8 mouse cellular contexts compared by ENCODE assay signal in the genomic region with DNA sequence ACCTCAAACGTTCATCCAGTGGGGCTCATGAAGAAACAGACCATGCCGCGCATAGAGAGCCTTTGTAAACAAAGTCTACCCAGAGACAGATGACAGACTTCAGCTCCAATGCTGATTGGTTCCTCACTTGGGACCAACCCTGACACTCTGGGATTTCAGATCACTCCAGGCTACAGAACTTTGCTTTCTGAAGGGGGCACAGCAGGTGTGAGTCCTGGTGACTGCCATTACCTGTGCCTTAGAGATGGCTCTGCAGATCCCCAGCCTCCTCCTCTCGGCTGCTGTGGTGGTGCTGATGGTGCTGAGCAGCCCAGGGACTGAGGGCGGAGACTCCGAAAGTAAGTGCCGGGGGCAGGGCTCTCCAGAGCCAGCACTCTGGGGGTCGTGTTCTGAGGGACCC. TPM values are rescaled to one million over a fixed set of nuclear protein-coding genes. Genes with fewer than 3 reads are reported as not detected.
DNase-seq lines count a peak whose midpoint lies in the region; ATAC-seq and TF ChIP-seq lines count a peak whose summit lies in the region.

No protein-coding gene starts in this region.

- H3K4me1 ChIP-seq in cortical plate, adult 2 months (ENCODE audit: control insufficient read depth, insufficient read depth, low read length), result no peaks in the 10 kb centered on the region; the same call in 1 of the 2 replicates
- H3K4me1 ChIP-seq in intestine, embryonic 15.5 days (replicated peaks), result peaks cover 18% of the 10 kb centered on the region

- H3K9ac ChIP-seq in intestine, embryonic 15.5 days, result peak overlapping the region; percentile 26; the same call in 1 of the 2 replicates

- H3K9me3 ChIP-seq in intestine, embryonic 15.5 days, result no peaks in the 10 kb centered on the region

- no peak for TF ChIP-seq POLR2A in cortical plate, adult 2 months (IDR thresholded peaks at IDR 0.05; ENCODE audit: extremely low read depth, insufficient read depth, low read length)

- WGBS in intestine, embryonic 15.5 days, result 1% methylated on average over 8 of the region's 8 CpGs

- DNase-seq in adrenal gland, adult 18-20 months (ENCODE audit: low spot score in 2 of 2), result peak; percentile 56 to 73
- DNase-seq in gastrocnemius, postnatal 36 days, result peak; percentile 33 to 48
- peak; percentile 80 to 83 for DNase-seq in left cerebral cortex, postnatal 14 days (ENCODE audit: low spot score in 2 of 2)
- DNase-seq in right cerebral cortex, postnatal 36 days (ENCODE audit: low spot score in 2 of 2), result peak; percentile 29 to 36

- H3K4me2 ChIP-seq in intestine, embryonic 15.5 days (replicated peaks), result peak overlapping the region; percentile 98

- H3K4me3 ChIP-seq in cortical plate, adult 2 months (ENCODE audit: insufficient read depth, low read length), result peak overlapping the region; percentile 27
- peak overlapping the region; percentile 54 for H3K4me3 ChIP-seq in intestine, embryonic 15.5 days (replicated peaks)

- peak; percentile 84 for ATAC-seq in intestine, embryonic 15.5 days
- peak; percentile 85 for ATAC-seq in megakaryocyte progenitor cell, adult 5-6 weeks (replicated peaks; ENCODE audit: poor library complexity)
- no peak for ATAC-seq in erythroid progenitor cell, adult 5-6 weeks (replicated peaks; ENCODE audit: low FRiP score, poor library complexity, severe bottlenecking)

- no peak overlapping the region for H3K27ac ChIP-seq in cortical plate, adult 2 months (ENCODE audit: insufficient read depth, low read length)
- H3K27ac ChIP-seq in intestine, embryonic 15.5 days, result no peak overlapping the region

- no peak for TF ChIP-seq CTCF in cortical plate, adult 2 months (IDR thresholded peaks at IDR 0.05; ENCODE audit: extremely low read depth, insufficient read depth, low read length)

- intact Hi-C loops in gastrocnemius, postnatal 36 days (cut with DNase I), result no loop called here
- intact Hi-C loops in left cerebral cortex, postnatal 14 days (cut with DNase I), result no loop called here

- peaks cover 13% of the 10 kb centered on the region for H3K27me3 ChIP-seq in intestine, embryonic 15.5 days (replicated peaks)

- no peaks in the 10 kb centered on the region for H3K36me3 ChIP-seq in intestine, embryonic 15.5 days

RNA-seq across cellular contexts. Expression of a gene that starts 5.6 kb away (rescaled TPM):
- total RNA-seq in adrenal gland, adult 18-20 months (2021), result 100 to 1,000 TPM in 1 of 2 experiments, 10 to 100 TPM in 1; 90.9 to 173 TPM
- 3.1 and 3.6 TPM in 2 replicates for polyA plus RNA-seq in cortical plate, adult 2 months (2012; rRNA removed)
- total RNA-seq in gastrocnemius, postnatal 36 days (2021), result 1 to 10 TPM; 5.7 to 6.6 TPM
- polyA plus RNA-seq in intestine, embryonic 15.5 days (2015; fragmentation: Nextera tagmentation; extraction: Ambion mirVana), result 17.1 and 21.4 TPM in 2 replicates
- total RNA-seq in left cerebral cortex, postnatal 14 days (2021), result 1 to 10 TPM; 1.1 to 2.1 TPM
- 50.0 and 61.3 TPM in 2 replicates for total RNA-seq in megakaryocyte progenitor cell, adult 5-6 weeks (2015)
- total RNA-seq in megakaryocyte progenitor cell, adult 5-6 weeks (2017), result 45.2 and 81.5 TPM in 2 replicates
- total RNA-seq in erythroid progenitor cell, adult 5-6 weeks (2015; ENCODE audit: low replicate concordance), result 31.9 and 96.6 TPM in 2 replicates
- total RNA-seq in erythroid progenitor cell, adult 5-6 weeks (2017; ENCODE audit: low replicate concordance), result 43.0 and 50.2 TPM in 2 replicates

RNA-seq across cellular contexts. Expression of a gene that starts 24.4 kb away (rescaled TPM):
- total RNA-seq in adrenal gland, adult 18-20 months (2021), result under 1 TPM; 0.40 to 0.99 TPM
- polyA plus RNA-seq in cortical plate, adult 2 months (2012; rRNA removed), result 1.0 and 1.5 TPM in 2 replicates
- under 1 TPM in 1 of 2 experiments, not detected in 1; 0.27 TPM for total RNA-seq in gastrocnemius, postnatal 36 days (2021)
- 0.06 and 0.13 TPM in 2 replicates for polyA plus RNA-seq in intestine, embryonic 15.5 days (2015; fragmentation: Nextera tagmentation; extraction: Ambion mirVana)
- under 1 TPM in 1 of 2 experiments, not detected in 1; 0.15 TPM for total RNA-seq in left cerebral cortex, postnatal 14 days (2021)
- 6.6 and 13.1 TPM in 2 replicates for total RNA-seq in megakaryocyte progenitor cell, adult 5-6 weeks (2015)
- 3.7 and 8.6 TPM in 2 replicates for total RNA-seq in megakaryocyte progenitor cell, adult 5-6 weeks (2017)
- total RNA-seq in erythroid progenitor cell, adult 5-6 weeks (2015; ENCODE audit: low replicate concordance), result 10.1 and 21.4 TPM in 2 replicates
- total RNA-seq in erythroid progenitor cell, adult 5-6 weeks (2017; ENCODE audit: low replicate concordance), result 8.0 and 14.1 TPM in 2 replicates

RNA-seq across cellular contexts. Expression of a gene that starts 24.6 kb away (rescaled TPM):
- total RNA-seq in adrenal gland, adult 18-20 months (2021), result 100 to 1,000 TPM; 119 to 219 TPM
- polyA plus RNA-seq in cortical plate, adult 2 months (2012; rRNA removed), result 2.8 and 2.9 TPM in 2 replicates
- 1 to 10 TPM; 6.0 to 6.9 TPM for total RNA-seq in gastrocnemius, postnatal 36 days (2021)
- polyA plus RNA-seq in intestine, embryonic 15.5 days (2015; fragmentation: Nextera tagmentation; extraction: Ambion mirVana), result 10.2 TPM in 2 replicates
- 1 to 10 TPM; 1.6 to 1.7 TPM for total RNA-seq in left cerebral cortex, postnatal 14 days (2021)
- total RNA-seq in megakaryocyte progenitor cell, adult 5-6 weeks (2015), result 30.1 and 37.9 TPM in 2 replicates
- 10.3 and 24.6 TPM in 2 replicates for total RNA-seq in megakaryocyte progenitor cell, adult 5-6 weeks (2017)
- 84.7 and 90.8 TPM in 2 replicates for total RNA-seq in erythroid progenitor cell, adult 5-6 weeks (2015; ENCODE audit: low replicate concordance)
- total RNA-seq in erythroid progenitor cell, adult 5-6 weeks (2017; ENCODE audit: low replicate concordance), result 26.8 and 27.5 TPM in 2 replicates

RNA-seq across cellular contexts. Expression of a gene that starts 42.6 kb away (rescaled TPM):
- total RNA-seq in adrenal gland, adult 18-20 months (2021), result 100 to 1,000 TPM; 134 to 220 TPM
- 3.2 and 3.3 TPM in 2 replicates for polyA plus RNA-seq in cortical plate, adult 2 months (2012; rRNA removed)
- 1 to 10 TPM; 6.8 to 7.0 TPM for total RNA-seq in gastrocnemius, postnatal 36 days (2021)
- 6.9 and 7.4 TPM in 2 replicates for polyA plus RNA-seq in intestine, embryonic 15.5 days (2015; fragmentation: Nextera tagmentation; extraction: Ambion mirVana)
- total RNA-seq in left cerebral cortex, postnatal 14 days (2021), result 1 to 10 TPM in 1 of 2 experiments, under 1 TPM in 1; 0.99 to 2.4 TPM
- 5.0 and 5.6 TPM in 2 replicates for total RNA-seq in megakaryocyte progenitor cell, adult 5-6 weeks (2015)
- 11.2 and 17.2 TPM in 2 replicates for total RNA-seq in megakaryocyte progenitor cell, adult 5-6 weeks (2017)
- total RNA-seq in erythroid progenitor cell, adult 5-6 weeks (2015; ENCODE audit: low replicate concordance), result 7.2 and 8.4 TPM in 2 replicates
- 28.5 and 80.5 TPM in 2 replicates for total RNA-seq in erythroid progenitor cell, adult 5-6 weeks (2017; ENCODE audit: low replicate concordance)

RNA-seq across cellular contexts. Expression of a gene that starts 59.7 kb away (rescaled TPM):
- 10 to 100 TPM; 51.6 to 60.9 TPM for total RNA-seq in adrenal gland, adult 18-20 months (2021)
- polyA plus RNA-seq in cortical plate, adult 2 months (2012; rRNA removed), result 7.9 and 8.3 TPM in 2 replicates
- 1 to 10 TPM; 4.9 to 6.1 TPM for total RNA-seq in gastrocnemius, postnatal 36 days (2021)
- 5.3 and 5.6 TPM in 2 replicates for polyA plus RNA-seq in intestine, embryonic 15.5 days (2015; fragmentation: Nextera tagmentation; extraction: Ambion mirVana)
- total RNA-seq in left cerebral cortex, postnatal 14 days (2021), result 1 to 10 TPM; 3.1 to 5.0 TPM
- total RNA-seq in megakaryocyte progenitor cell, adult 5-6 weeks (2015), result 8.5 and 17.1 TPM in 2 replicates
- total RNA-seq in megakaryocyte progenitor cell, adult 5-6 weeks (2017), result 54.6 and 67.9 TPM in 2 replicates
- 4.7 and 6.7 TPM in 2 replicates for total RNA-seq in erythroid progenitor cell, adult 5-6 weeks (2015; ENCODE audit: low replicate concordance)
- total RNA-seq in erythroid progenitor cell, adult 5-6 weeks (2017; ENCODE audit: low replicate concordance), result 7.7 and 16.6 TPM in 2 replicates

Comparison
In these comparisons a context has a peak if more than half of its experiments do, and no peak if none do; other contexts are left out.
1. RNA of a gene that starts 5.6 kb away (total RNA-seq): 90.9 to 173 TPM in adrenal gland, adult 18-20 months, 45.2 to 81.5 TPM in megakaryocyte progenitor cell, adult 5-6 weeks and 31.9 to 96.6 TPM in erythroid progenitor cell, adult 5-6 weeks; 5.7 to 6.6 TPM in gastrocnemius, postnatal 36 days and 1.1 to 2.1 TPM in left cerebral cortex, postnatal 14 days; every median in the first group is over 4 times any median in the second.
2. Peak in every context shown above with its lines, with median percentiles within 50 percentile points of each other: DNase-seq.